Mouse (Mus musculus) 3T3-L1 (cell line): Measurements from ENCODE around the gene Scn4b.

Experiments used
- DNase-seq: peaks from one replicate; pipeline ENCODE4 v3.0.0-alpha.2; 2015; ENCODE audit warnings: low read depth, low spot score

The Scn4b gene

DNA sequence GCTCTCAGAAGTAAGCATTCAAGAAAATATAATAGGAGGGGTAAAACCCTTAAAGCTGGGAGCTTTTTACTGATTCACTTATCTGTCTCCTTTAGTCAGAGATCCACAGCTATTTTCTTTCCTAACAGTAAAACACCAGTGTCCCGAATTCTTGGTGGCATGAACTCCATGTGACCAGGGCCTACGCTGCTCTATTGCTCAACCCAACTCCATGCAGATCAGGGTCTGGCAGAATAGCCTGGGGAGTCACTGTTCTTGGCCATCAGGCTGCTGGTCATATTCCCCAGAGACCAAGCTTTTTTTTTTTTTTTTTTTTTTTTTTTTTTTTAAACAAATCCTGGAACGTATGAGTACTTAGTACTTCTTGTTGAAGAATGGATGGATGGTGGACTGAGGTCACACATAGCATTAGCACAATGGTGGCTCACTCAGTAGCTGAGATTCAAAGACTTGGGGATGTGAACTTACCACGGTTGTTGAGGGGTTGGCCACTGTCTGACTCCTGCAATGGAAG, 51.5 kb downstream of the Scn4b start:
- DNase-seq = no peak

DNA sequence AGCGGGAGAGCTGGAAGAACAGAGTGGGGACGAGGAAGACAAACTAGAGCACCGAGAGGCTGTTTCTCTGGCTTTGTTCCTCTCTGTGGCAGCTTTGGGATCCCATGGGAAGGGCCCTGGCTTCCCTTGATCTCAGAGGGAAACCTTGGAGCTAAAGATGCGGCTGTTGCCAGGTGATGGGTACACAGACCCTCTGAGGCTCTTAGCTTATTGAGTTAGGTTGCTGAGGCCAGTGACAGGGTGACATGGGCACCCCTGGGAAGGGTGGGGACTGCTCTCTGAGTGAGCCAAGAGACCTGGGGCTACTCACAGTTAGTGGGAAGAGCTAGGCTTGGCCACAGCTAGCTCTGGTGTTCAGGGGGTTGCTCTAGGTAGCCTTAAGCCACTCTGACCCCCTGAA, 57.3 kb downstream of the Scn4b start:
- DNase-seq = no peak

DNA sequence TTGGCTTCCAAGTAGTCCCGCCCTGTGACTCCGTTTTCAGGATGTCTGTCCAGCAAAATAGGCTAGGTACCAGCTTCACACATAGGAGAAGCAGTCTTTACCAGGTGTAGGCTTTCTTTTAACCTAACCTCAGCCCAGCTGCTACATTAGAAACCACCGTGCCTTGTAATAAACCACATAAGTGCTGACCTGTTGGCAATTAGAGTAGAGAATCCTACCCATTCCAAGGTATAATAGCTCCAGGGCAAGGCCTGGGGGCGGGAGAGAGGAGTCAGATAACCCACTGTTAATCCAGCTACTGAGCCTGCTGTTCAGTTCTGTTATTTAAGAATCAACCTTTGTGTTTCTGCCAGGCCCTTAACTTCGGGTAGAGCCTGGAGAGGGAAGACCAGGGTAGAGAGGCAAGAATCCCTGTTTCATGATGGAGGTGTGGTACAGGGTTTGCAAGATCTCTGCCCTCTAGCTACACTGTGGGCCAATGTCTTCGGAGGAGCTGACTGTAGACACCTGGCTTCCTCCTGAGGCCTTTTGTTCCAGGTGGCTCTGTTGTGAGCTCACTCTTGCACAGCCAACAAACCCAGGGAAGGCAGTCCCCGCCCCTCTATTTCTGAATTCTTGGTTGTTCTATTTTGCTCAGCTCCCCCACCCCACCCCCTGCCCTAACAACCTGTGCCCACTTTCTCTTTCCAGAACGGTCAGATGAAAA, 58.1 kb downstream of the Scn4b start:
- DNase-seq = no peak

DNA sequence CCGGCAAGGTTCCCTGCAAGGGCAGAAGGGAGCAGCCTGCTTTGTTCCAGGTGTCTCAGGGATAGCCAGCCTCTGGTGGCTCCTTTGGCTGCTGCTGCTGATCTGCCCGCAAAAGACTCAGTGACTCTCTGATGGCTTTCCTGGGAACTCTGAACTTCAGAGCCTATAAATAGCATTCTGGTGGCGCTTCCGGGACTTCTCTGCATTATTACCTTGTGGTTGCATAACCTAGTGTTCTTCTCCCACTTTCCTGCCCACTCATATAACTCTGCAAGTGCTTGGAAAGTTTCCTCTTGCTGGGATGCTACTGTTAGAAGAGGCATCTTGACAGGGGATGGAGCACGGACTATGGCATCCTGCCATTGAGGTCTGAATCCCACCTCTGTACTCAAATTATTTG, 59.4 kb downstream of the Scn4b start:
- no peak for DNase-seq

DNA sequence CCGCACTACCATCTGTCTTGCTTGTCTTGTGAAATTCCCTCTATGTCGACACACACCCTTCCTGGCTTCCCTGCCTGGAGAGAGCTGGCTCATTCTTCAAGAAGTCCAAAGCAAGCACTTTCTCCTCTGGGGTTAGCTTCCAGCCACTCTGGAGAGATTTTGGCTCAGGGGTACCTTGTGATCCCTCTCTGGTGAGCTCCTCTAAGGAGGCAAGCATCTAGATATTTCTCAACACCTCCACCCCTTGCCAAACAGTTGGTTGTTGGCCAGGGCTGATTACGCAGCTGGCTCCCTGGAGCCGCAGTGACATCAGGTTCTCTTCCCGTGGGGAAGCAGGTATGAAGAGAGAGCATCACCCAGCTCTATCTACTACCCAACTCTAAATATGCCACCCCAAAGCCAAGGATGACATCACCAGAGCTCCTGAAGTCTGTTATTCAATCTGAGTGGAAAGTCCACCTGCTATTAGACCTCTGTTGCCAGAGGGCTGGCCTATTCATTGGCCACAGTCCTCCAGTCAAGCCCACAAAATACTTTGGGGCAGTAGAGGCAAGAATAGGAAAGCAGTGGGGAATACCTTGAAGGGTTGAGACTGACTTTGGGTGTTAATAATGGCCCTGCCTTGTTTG, 63.2 kb downstream of the Scn4b start:
- no peak for DNase-seq

DNA sequence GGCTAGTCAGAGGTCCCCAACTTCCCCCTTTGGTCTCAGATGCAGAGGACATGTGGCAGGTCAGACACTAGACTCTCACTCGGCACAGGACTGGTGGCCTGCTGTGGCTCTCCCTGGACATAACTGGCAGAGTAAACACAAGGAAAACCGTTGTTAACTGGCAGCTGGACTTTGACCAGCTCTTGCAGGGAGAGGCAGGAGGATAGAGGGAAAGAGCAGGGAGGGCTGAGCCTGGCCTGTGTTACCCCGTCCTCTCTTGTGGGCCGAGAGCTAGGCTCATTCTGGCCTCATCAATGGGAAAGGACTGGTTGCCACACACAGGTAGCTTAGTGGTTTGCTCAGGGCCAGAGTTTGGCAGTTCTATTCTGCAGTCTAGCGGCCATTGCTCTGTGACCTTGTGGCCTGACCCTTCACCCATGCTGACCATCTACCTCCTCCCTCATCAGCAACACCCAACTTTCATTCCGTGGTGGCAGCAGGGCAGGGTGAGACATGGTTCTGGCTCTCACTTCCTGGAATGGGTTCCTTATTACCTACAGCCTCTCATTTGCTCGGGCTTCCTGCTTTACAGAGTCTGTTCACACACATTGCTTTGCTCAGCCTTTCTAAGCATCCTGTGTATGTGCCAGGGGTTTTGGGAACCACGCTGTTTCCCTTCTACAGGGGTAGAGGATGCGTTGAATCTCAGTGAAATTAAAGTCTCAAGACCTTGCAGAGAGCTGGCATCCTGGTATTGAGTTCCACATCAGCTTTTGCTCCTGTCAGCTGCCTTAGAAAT, 64.0 kb downstream of the Scn4b start:
- no peak for DNase-seq
